Mouse (Mus musculus): ENCODE data around the gene Prrx1.

- no peak for TF ChIP-seq CTCF (IDR thresholded peaks at IDR 0.05; ENCODE audit: low read depth)
- TF ChIP-seq EP300 (IDR thresholded peaks at IDR 0.05; ENCODE audit: low read depth) = no peak
Observed at GRCm38 (mm10) chr1:163226271-163226670, 87.2 kb downstream of the Prrx1 start.

Measured in heart, postnatal 0 days (tissue).